Mouse (Mus musculus): ENCODE data around the gene Snx32.

GRCm38 (mm10) chr19:5513005-5513349, 2.6 kb upstream of the Snx32 start:
- TF ChIP-seq CTCF (IDR thresholded peaks at IDR 0.05): no peak
- no peak for TF ChIP-seq EP300 (IDR thresholded peaks at IDR 0.05)
